Mouse (Mus musculus): ENCODE data around the gene Parva. TPM values are rescaled to one million over a fixed set of nuclear protein-coding genes. Genes with fewer than 3 reads are reported as not detected.

Gene Parva
- 6.9 and 7.8 TPM in 2 replicates for polyA plus RNA-seq (2012; rRNA removed)

DNA sequence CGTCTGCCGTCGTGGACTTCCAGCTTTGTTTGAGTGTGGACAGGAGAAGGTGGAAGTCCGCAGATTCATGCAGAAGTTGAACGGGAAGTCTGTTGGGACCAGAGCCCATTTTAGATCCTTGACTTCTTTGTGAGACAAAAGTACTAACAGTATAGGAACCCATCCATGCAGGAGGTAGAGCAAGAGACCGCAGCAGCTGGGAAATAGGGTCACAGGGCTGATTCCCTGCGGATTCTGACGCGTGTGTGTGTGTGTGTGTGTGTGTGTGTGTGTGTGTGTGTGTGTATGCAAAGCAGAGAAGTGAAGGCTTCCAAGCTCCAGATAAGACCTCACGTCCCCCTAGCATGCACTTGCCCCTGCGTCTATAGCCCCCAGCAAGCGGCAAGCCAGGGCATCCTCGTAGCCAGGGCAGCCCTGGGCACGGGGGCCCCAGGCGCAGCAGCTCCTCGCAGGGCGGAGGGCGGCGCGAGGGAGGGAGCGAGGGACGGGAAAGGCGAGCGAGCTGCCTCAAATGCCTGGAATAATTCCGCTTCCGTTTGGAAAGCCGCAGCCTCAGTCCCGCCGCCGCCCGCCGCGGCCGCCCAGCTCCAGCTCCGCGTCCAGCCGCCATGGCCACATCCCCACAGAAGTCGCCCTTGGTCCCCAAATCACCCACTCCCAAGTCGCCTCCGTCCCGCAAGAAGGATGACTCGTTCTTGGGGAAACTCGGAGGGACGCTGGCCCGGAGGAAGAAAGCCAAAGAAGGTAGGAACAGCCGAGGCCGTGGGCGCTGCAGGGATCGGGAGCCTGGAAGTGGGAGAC is at the start of gene Parva:
TSS of gene Parva (plus strand) at position 149 of the 801 bp plus-strand sequence.

Other genes with a start within 250 kb of the Parva start
- 2.8 and 3.0 TPM in 2 replicates for gene Mical2, start 201.6 kb upstream of the Parva start, polyA plus RNA-seq (2012; rRNA removed)